Mouse (Mus musculus) bone marrow, adult 2 months (tissue): ENCODE results near the gene Veph1. TPM values are rescaled to one million over a fixed set of nuclear protein-coding genes. Genes with fewer than 3 reads are reported as not detected.

Source experiments
- H3K27ac ChIP-seq: fragments of 200-500 bp; 2 replicates; pipeline ENCODE4 v1.5.1; 2012; ENCODE audit warnings: low read depth, mild to moderate bottlenecking, control low read depth, inconsistent platforms, low read length; ENCODE audit not compliant: control insufficient read depth, poor library complexity, insufficient read depth
- H3K4me1 ChIP-seq: fragments of 200-500 bp; 2 replicates; pipeline ENCODE4 v1.6.1; 2011; ENCODE audit warnings: low read length; ENCODE audit not compliant: control insufficient read depth, insufficient read depth
- H3K4me3 ChIP-seq: fragments of 200-500 bp; replicated peaks from 2 replicates; pipeline ENCODE3; 2011; ENCODE audit warnings: mild to moderate bottlenecking, low read depth, low read length, control low read depth; ENCODE audit not compliant: control insufficient read depth
- CTCF ChIP-seq: fragments of 200-500 bp; IDR thresholded peaks from 2 replicates; pipeline ENCODE4 v1.5.1; 2011; ENCODE audit warnings: low read length, control low read depth; ENCODE audit not compliant: control insufficient read depth, insufficient read depth
- POLR2A ChIP-seq: fragments of 200-500 bp; IDR thresholded peaks from 2 replicates; pipeline ENCODE4 v1.6.1; 2011; ENCODE audit warnings: low read depth, mild to moderate bottlenecking, control low read depth, low read length, borderline replicate concordance; ENCODE audit not compliant: control insufficient read depth
- WGBS: fragments of 180-500 bp; shearing (Covaris S2); methylation state at CpG from one replicate; pipeline ENCODE4 v1.1.7; 2018; 5-methylcytosine and 5-hydroxymethylcytosine counted together
- polyA plus RNA-seq: library from polyadenylated mRNA; stranded (reverse); fragments of >200 nt; gene quantifications from 2 replicates; pipeline ENCODE4 v1.2.4, GENCODE M21; 2011; ENCODE audit warnings: low replicate concordance; ENCODE audit not compliant: missing spikeins, insufficient read depth, insufficient read length

Gene Veph1
- polyA plus RNA-seq, 1 experiment: 1.00 TPM

DNA sequence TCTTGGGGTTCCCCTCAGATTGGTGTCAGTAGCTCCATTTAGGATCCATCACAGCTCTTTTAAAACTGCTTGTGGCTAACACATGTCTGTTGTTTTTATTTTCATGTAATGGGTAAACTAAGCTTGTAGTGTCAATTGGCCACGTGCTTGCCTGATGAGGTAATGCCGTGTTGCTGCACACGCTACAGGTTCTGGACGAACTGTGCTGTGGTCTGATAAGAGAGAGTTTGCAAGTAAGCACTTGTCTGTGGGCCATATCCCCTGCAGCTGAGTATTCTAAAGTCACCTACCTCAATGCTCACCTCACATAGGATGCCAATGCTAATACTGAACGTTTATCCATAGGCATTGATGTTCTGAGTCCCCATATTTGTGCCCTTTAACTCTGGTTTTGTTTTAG lies 131.6 kb downstream of the Veph1 start:
- TF ChIP-seq CTCF (no peak), POLR2A (no peak)
- no peaks in the 10 kb centered on the region for H3K4me1 ChIP-seq
- no peak overlapping the region for H3K4me3 ChIP-seq
- H3K27ac ChIP-seq: no peak overlapping the region
- 80% methylated on average over 5 of the region's 5 CpGs for WGBS

DNA sequence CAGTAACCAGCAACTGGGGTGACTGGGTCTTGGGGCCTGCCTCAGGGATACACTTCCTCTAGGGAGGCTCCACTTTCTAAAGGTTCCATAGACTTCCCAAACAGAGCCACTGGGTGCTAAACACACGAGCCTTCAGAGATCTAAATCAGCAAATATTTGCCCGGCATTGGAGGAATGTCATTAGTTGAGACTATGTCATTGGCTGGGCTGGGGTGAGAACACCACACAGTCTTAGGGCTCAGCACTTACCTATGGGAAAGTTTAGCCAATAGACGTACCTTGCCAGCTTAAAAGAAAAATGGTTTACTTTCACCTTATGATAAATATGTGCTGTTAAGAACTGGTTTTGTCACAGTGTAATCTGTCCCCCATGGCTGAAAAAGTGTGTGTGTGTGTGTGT lies 132.1 kb downstream of the Veph1 start:
- no peak overlapping the region for H3K4me3 ChIP-seq
- no peak overlapping the region for H3K27ac ChIP-seq
- no peak for TF ChIP-seq POLR2A
- TF ChIP-seq CTCF: no peak
- WGBS: 66% methylated on average over 3 of the region's 3 CpGs
- no peaks in the 10 kb centered on the region for H3K4me1 ChIP-seq

DNA sequence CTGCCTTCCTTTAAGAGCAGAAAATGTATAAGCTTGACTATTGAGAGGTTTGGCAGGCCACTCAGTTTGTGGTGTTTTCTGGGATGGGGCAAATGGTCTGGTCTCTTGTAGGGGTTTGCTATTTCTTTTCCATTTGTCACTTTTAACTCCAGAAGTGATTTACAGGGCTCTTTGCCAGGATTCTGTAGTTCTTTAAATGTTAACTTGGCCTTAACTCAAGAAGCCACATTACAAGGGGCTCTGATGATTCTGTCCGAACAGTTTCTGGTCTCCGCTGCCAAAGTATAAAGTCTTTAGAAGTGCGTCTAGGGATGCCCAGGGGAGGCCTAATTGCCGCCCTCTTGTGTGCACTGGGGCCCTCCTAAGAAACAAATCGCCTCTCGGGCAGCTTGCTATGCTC lies 134.0 kb downstream of the Veph1 start:
- 83% methylated on average over 6 of the region's 6 CpGs for WGBS
- Histone ChIP-seq H3K27ac (no peak overlapping the region), H3K4me1 (no peaks in the 10 kb centered on the region), H3K4me3 (no peak overlapping the region)
- no peak for TF ChIP-seq CTCF
- TF ChIP-seq POLR2A: no peak

DNA sequence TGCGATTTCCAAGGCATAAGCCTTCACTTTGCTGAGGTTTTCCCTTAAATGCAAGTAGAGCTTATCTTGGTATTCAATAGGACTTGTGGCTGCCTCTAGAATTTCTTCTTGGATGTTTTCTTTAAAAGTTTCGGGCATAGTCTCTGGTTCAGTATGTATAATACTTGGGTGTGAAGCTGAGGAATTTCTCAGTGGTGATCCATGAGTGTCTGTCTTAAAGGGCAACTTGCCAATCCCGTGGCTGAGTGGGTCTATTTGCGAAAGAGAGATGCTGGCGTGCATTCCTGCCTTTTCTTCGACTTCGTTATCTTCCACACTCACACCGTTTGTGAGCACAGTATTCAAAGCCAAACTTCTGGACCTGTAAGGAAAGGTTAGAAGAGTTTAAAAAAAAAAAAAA lies 138.7 kb downstream of the Veph1 start:
- Histone ChIP-seq H3K4me3 (no peak overlapping the region), H3K4me1 (no peaks in the 10 kb centered on the region), H3K27ac (no peak overlapping the region)
- TF ChIP-seq CTCF (no peak), POLR2A (no peak)
- 78% methylated on average over 8 of the region's 8 CpGs for WGBS

DNA sequence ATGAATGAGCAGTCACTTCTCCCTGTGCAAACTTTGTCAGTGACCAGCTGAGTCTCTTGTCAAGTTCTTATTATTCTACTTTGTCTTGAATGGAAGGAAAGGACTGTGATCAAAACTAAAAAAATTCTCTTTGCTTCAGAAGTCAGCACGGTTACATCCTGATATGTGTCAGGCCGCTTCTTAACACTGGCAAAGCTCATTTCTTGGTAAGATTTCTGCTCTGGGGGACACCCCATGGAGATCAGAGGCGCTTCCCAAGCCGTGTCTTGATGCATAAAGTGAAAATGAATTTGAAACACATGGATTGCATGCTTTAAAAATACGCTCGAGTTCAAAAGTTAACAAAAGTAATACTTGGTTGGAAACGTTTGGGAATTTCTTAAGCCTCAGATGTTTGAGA lies 159.0 kb downstream of the Veph1 start:
- 76% methylated on average over 7 of the region's 7 CpGs for WGBS
- no peak for TF ChIP-seq POLR2A
- no peak for TF ChIP-seq CTCF
- Histone ChIP-seq H3K4me3 (no peak overlapping the region), H3K4me1 (no peaks in the 10 kb centered on the region), H3K27ac (no peak overlapping the region)

DNA sequence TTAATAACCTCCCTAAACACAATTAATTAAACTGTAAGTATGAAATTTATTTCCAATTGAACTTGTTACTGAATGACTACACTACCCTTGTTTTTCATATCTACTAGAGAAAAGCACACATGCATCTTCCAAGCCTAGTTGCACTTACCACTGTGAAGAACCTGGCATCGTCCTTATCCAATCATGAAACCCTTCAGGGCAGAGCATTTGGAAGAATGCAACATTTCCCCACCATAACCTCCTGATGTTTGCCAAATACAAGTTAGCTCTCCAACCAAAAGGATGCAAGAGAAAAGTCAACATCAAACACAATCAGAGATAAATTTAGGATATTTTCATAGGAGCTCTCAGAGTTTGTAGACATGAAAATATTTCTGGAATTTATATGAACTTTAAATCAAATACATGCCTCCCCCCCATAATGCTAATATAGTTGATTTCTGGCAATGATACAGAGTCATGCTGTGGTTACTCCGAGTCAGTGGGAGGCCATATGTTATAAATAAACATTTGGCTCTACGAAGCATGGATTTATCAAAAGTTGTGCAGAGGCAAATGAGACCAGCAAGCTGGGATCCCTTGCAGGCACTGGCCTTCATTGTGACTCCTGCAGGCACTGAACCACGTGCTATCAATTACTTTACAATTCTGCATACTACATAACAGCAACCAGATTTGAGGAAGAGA lies 165.2 kb downstream of the Veph1 start:
- Histone ChIP-seq H3K27ac (no peak overlapping the region), H3K4me3 (no peak overlapping the region), H3K4me1 (no peaks in the 10 kb centered on the region)
- WGBS: 72% methylated on average over 4 of the region's 4 CpGs
- TF ChIP-seq CTCF (no peak), POLR2A (no peak)

DNA sequence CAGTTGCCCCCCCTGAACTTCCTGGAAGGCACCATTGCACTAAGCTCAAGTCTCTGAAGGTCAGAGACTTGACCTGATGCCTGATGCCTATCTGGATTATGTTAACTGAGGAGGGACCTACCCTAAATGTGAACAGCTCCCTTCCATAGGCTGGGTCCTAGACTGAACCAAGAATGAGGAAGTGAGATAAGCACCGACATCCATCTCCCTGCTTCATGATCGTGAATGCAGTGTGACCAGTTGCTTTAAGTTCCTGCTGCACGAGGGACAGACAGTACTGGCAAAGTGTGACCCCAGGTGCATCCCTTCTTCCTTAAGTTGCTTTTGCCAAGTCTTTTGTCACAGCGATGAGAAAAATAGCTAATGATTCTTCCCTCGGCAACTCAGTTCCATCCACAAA lies 166.9 kb downstream of the Veph1 start:
- Histone ChIP-seq H3K4me1 (no peaks in the 10 kb centered on the region), H3K4me3 (no peak overlapping the region), H3K27ac (no peak overlapping the region)
- no peak for TF ChIP-seq CTCF
- no peak for TF ChIP-seq POLR2A
- 7% methylated on average over 5 of the region's 5 CpGs for WGBS

DNA sequence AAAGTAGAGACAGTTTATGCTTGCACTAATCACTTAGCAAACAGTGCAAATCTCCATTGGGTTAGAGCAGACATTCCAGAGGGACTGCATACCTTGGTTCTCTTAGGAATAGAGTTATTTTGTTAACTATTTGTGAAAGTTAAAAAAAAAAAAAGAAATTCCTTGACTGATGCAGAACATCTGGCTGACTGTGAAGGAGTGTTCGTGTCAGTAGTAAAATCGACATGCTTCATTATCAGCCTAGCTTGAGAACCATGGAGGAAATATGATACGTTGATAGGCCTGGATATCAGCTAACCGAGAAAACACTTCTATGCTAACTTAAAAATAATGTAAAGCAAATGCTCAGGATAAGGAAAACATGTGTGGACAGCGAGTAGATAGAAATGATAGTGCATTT lies 191.1 kb downstream of the Veph1 start:
- Histone ChIP-seq H3K4me1 (no peaks in the 10 kb centered on the region), H3K27ac (no peak overlapping the region), H3K4me3 (no peak overlapping the region)
- WGBS: 82% methylated on average over 5 of the region's 5 CpGs
- no peak for TF ChIP-seq POLR2A
- no peak for TF ChIP-seq CTCF

DNA sequence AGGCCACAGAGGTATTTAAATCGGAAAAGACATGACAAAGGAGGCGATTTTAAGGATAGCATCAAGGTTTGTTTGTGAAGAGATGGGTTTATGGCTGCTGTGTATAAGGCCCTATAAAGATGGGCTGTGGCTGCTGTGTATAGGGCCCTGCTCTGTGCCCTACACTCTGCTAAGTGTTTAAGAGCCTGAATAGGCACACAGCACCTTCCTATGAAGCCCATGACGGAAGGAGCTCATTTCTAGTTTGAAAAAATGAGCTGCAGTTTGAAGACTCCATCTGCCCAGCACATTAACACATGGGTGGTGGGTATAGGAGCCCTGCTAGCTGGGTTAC lies 194.1 kb downstream of the Veph1 start:
- no peaks in the 10 kb centered on the region for H3K4me1 ChIP-seq
- H3K4me3 ChIP-seq: no peak overlapping the region
- no peak for TF ChIP-seq POLR2A
- no peak for TF ChIP-seq CTCF
- WGBS: 75% methylated on average over 3 of the region's 3 CpGs
- H3K27ac ChIP-seq: no peak overlapping the region
